Mouse (Mus musculus): ENCODE results near the gene Pla2r1. TPM values are rescaled to one million over a fixed set of nuclear protein-coding genes. Genes with fewer than 3 reads are reported as not detected.

Pla2r1 gene
- total RNA-seq, 2 experiments from 2014 or later, result 0.69 to 0.88 TPM

- DNase-seq, result no peak
These were observed 52.5 kb downstream of the Pla2r1 start for GRCm38 (mm10) chr2:60500583-60501116.

- DNase-seq, result no peak
These were observed 73.2 kb downstream of the Pla2r1 start for GRCm38 (mm10) chr2:60479906-60480305.

- DNase-seq, result no peak
These were observed 74.3 kb downstream of the Pla2r1 start for GRCm38 (mm10) chr2:60478778-60479177.

- DNase-seq, result no peak
These were observed 84.0 kb downstream of the Pla2r1 start for GRCm38 (mm10) chr2:60468901-60469770.

GRCm38 (mm10) chr2:60452376-60452775, 100.7 kb downstream of the Pla2r1 start:
- DNase-seq, result no peak

GRCm38 (mm10) chr2:60451119-60451773, 101.9 kb downstream of the Pla2r1 start:
- DNase-seq, result no peak

GRCm38 (mm10) chr2:60449732-60450131, 103.4 kb downstream of the Pla2r1 start:
- peak; percentile 45 for DNase-seq

- peak; percentile 9 for DNase-seq
These were observed 108.2 kb downstream of the Pla2r1 start for GRCm38 (mm10) chr2:60444711-60445509.

- no peak for DNase-seq
These were observed 109.8 kb downstream of the Pla2r1 start for GRCm38 (mm10) chr2:60443279-60443678.

- DNase-seq, result no peak
These were observed 111.2 kb downstream of the Pla2r1 start for GRCm38 (mm10) chr2:60441875-60442274.

- DNase-seq, result no peak
These were observed 116.3 kb downstream of the Pla2r1 start for GRCm38 (mm10) chr2:60436802-60437201.

- no peak for DNase-seq
These were observed 122.6 kb downstream of the Pla2r1 start for GRCm38 (mm10) chr2:60430315-60431021.

GRCm38 (mm10) chr2:60418075-60418474, 135.0 kb downstream of the Pla2r1 start:
- peak; percentile 25 for DNase-seq

- no peak for DNase-seq
These were observed 138.8 kb downstream of the Pla2r1 start for GRCm38 (mm10) chr2:60414334-60414733.

GRCm38 (mm10) chr2:60413006-60413650, 140.0 kb downstream of the Pla2r1 start:
- no peak for DNase-seq

GRCm38 (mm10) chr2:60411181-60411580, 141.9 kb downstream of the Pla2r1 start:
- DNase-seq, result no peak

- no peak for DNase-seq
These were observed 142.9 kb downstream of the Pla2r1 start for GRCm38 (mm10) chr2:60409989-60410763.

GRCm38 (mm10) chr2:60409194-60409593, 143.9 kb downstream of the Pla2r1 start:
- no peak for DNase-seq

- DNase-seq, result no peak
These were observed 145.7 kb downstream of the Pla2r1 start for GRCm38 (mm10) chr2:60407387-60407786.

- no peak for DNase-seq
These were observed 147.7 kb downstream of the Pla2r1 start for GRCm38 (mm10) chr2:60405431-60405830.
